Mouse (Mus musculus): ENCODE data around the gene Hspbp1.

Gene Hspbp1

GRCm38 (mm10) chr7:4684632-4685417, at the start of gene Hspbp1:
TSS of gene Hspbp1 (minus strand) at chr7:4685068.
- DNase-seq (ENCODE audit: low read depth, low spot score) = peak; percentile 100

- DNase-seq (ENCODE audit: low read depth, low spot score) = no peak
Observed at GRCm38 (mm10) chr7:4732968-4733392, 48.1 kb upstream of the Hspbp1 start.

GRCm38 (mm10) chr7:4731090-4731489, 46.2 kb upstream of the Hspbp1 start:
- DNase-seq (ENCODE audit: low read depth, low spot score) = no peak

GRCm38 (mm10) chr7:4725169-4725568, 40.3 kb upstream of the Hspbp1 start, which contains the start of gene Tmem150b:
TSS of gene Tmem150b (minus strand) at chr7:4725249.
- no peak for DNase-seq (ENCODE audit: low read depth, low spot score)

- DNase-seq (ENCODE audit: low read depth, low spot score) = no peak
Observed at GRCm38 (mm10) chr7:4724359-4724758, 39.5 kb upstream of the Hspbp1 start.

GRCm38 (mm10) chr7:4723508-4723907, 38.6 kb upstream of the Hspbp1 start:
- DNase-seq (ENCODE audit: low read depth, low spot score) = no peak

GRCm38 (mm10) chr7:4719276-4719675, 34.4 kb upstream of the Hspbp1 start:
- DNase-seq (ENCODE audit: low read depth, low spot score) = no peak

- DNase-seq (ENCODE audit: low read depth, low spot score) = no peak
Observed at GRCm38 (mm10) chr7:4716955-4717354, 32.1 kb upstream of the Hspbp1 start.

GRCm38 (mm10) chr7:4712594-4712993, 27.7 kb upstream of the Hspbp1 start:
- DNase-seq (ENCODE audit: low read depth, low spot score) = no peak

GRCm38 (mm10) chr7:4705098-4705497, 20.2 kb upstream of the Hspbp1 start:
- peak; percentile 88 for DNase-seq (ENCODE audit: low read depth, low spot score)

- no peak for DNase-seq (ENCODE audit: low read depth, low spot score)
Observed at GRCm38 (mm10) chr7:4703195-4703594, 18.3 kb upstream of the Hspbp1 start.

GRCm38 (mm10) chr7:4702334-4702733, 17.5 kb upstream of the Hspbp1 start:
- peak; percentile 76 for DNase-seq (ENCODE audit: low read depth, low spot score)

- DNase-seq (ENCODE audit: low read depth, low spot score) = peak; percentile 68
Observed at GRCm38 (mm10) chr7:4693004-4693403, 8.1 kb upstream of the Hspbp1 start.

GRCm38 (mm10) chr7:4690951-4691653, 6.2 kb upstream of the Hspbp1 start:
- DNase-seq (ENCODE audit: low read depth, low spot score) = no peak

- peak; percentile 89 for DNase-seq (ENCODE audit: low read depth, low spot score)
Observed at GRCm38 (mm10) chr7:4690387-4690786, 5.5 kb upstream of the Hspbp1 start, which contains the start of gene Brsk1. TSS of gene Brsk1 (plus strand) at chr7:4690604.

- no peak for DNase-seq (ENCODE audit: low read depth, low spot score)
Observed at GRCm38 (mm10) chr7:4684203-4684602, 665 bp downstream of the Hspbp1 start.

GRCm38 (mm10) chr7:4683307-4683706, 1.6 kb downstream of the Hspbp1 start:
- no peak for DNase-seq (ENCODE audit: low read depth, low spot score)

GRCm38 (mm10) chr7:4675200-4675599, 9.7 kb downstream of the Hspbp1 start:
- no peak for DNase-seq (ENCODE audit: low read depth, low spot score)

GRCm38 (mm10) chr7:4674114-4674731, 10.6 kb downstream of the Hspbp1 start:
- no peak for DNase-seq (ENCODE audit: low read depth, low spot score)

- DNase-seq (ENCODE audit: low read depth, low spot score) = peak; percentile 75
Observed at GRCm38 (mm10) chr7:4671956-4672355, 12.9 kb downstream of the Hspbp1 start.

GRCm38 (mm10) chr7:4670655-4671255, 14.1 kb downstream of the Hspbp1 start:
- no peak for DNase-seq (ENCODE audit: low read depth, low spot score)

- DNase-seq (ENCODE audit: low read depth, low spot score) = no peak
Observed at GRCm38 (mm10) chr7:4669156-4669555, 15.7 kb downstream of the Hspbp1 start.
